Mouse (Mus musculus) heart, adult 11 months (tissue): ENCODE data around the gene Fcer1a.
"Not testable (repeated sequence)": the region's sequence is repeated elsewhere in the genome, so short reads cannot be mapped to it uniquely, and the experiment has no call there.

Source experiments
- DNase-seq: peaks from one replicate; pipeline ENCODE4 v3.0.0; 2022

The Fcer1a gene

DNA sequence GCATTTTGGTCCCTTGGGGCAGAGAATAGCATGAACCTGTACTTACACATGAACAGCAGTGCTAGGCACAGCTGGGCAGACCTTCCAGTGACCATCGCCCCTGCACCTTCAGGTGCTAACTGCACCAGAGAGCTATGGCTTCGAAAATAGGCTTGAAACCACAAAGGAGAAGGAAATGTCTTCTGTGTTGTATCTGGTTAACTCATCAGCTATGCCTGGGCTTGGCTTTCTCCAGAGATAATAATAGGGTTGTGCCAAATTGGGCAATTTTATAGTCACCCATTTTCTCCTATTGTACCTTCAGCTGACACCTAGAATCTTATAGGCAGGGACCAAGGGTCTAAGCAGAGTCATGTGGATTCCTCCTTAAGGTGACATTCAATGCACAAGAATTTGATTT, at the start of gene Fcer1a:
Gene Fcer1a (minus strand): TSS at position 134 of the 400 bp plus-strand sequence.
- no peak for DNase-seq

DNA sequence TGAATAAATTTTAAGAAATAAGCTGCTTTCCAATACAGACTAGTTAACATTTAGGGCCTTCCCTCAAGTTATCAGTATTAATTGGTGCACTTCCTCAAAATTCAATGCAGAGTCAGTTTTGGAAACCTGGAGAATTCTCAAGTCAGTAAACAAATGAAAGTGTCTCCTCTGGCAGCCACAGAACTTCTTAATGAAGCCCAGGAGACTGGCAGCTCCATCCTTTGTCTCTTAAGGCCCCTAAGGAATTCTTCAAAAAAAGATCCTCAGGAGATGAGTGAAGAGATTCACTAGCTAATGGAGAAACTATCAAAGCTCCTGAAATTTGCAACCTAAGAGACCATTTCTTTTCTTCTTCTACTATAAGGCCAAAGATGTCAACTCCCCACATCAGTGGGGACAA, 38.7 kb upstream of the Fcer1a start, which contains the start of gene Olfr418:
Gene Olfr418 (plus strand): TSS at position 301 of the 400 bp plus-strand sequence.
- no peak for DNase-seq

GRCm38 (mm10) chr1:173249888-173250287, 22.9 kb upstream of the Fcer1a start:
- no peak for DNase-seq

GRCm38 (mm10) chr1:173237004-173237403, 10.0 kb upstream of the Fcer1a start:
- not testable (repeated sequence) for DNase-seq

DNA sequence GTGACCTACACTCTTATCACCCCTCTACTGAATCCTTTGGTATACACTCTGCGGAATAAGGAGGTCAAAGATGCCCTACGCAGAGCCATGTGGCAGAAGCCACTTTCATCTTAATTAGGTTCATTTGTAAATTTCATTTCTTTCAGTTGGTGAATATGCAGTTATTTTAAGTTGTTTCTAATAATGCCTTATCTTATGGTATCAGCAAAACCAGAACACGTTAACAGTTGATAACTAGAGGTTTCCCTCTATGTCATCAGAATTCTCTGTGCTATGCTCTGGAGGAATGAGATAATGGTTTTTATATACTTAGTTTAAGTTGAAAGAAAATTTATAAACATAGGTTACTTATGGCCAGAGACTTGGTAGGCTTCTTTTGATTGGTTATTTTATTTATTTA, 10.5 kb downstream of the Fcer1a start:
- DNase-seq, result no peak

DNA sequence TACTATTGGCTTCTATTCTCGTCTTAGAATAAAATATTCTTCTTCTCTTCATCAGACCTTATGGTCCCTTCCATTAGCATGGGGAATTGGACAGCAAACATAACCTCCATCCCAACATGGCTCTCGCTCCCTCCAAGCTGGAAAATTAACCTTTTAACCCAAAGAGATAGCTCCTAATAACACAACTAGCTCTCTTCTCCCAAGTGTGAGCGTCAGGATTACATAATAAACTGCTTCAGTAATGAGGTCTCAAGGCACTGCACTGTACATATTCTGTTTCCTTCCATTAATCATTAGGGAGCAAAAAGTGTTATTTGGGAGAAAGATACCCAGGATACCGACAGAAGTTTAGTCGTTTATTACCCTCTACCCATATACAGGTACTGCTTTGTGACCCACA, 14.9 kb downstream of the Fcer1a start, which contains the start of gene Olfr1404:
Gene Olfr1404 (plus strand): TSS at position 301 of the 400 bp plus-strand sequence.
- DNase-seq, result no peak

- DNase-seq, result no peak
Observed at GRCm38 (mm10) chr1:173197508-173197907, 29.5 kb downstream of the Fcer1a start, which contains the start of gene Olfr218. Gene Olfr218 (plus strand): TSS chr1:173197808.

DNA sequence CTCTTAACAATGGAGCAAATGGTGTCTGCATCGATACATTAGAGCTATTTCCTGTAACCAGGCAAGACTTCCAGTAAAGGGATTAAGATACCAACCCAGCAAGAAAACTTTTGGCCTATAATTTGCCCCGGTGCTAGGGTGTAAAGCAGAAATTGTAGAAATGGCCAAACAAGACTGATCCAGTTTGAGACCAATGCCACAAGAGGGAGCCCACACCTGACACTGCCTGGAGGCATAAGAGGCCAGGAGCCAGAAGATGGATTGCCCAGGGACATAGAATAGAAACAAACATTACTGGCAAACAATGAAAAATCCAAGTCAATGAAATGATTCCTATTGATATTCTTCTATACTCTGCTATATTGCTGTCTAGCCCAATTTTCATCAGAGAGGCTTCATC, 30.7 kb downstream of the Fcer1a start:
- no peak for DNase-seq

DNA sequence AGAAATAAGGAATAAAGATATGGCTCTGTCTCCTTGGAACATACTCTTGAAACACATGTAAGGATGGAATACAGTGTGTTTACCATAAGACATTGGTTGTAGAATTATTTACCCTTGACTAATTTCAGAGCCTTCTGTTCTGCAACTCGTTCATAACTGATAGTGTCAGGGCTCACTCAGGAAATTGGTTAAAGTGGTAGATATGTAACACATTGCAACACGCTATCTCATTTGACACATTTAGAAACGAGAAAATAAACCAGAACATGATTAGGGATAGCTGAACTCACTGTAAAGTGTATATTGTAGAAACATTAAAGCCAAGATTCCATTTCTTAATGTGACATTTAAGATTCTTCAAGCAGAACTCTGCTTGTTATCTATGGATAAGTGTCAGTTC, 35.0 kb downstream of the Fcer1a start:
- DNase-seq, result no peak

DNA sequence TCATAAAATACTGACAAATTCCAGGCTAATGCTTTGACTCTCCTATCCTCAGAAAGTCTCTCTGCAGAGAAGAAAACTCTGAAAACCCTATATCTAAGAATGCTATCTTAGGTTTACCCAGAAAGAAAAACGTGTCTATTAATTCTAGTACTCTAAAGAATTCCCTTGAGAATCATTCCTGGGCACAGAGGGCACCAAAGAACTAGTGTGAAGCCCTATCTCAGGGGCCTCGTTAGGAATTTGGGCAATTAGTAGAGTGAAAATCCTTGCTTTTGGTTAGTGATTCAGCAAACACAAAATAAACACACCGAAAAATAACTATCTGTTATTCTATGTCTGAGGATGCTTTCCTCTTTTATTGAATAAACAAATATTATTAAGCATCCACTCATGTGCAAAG, 36.5 kb downstream of the Fcer1a start, which contains the start of gene Olfr1406:
Gene Olfr1406 (minus strand): TSS at position 101 of the 400 bp plus-strand sequence.
- DNase-seq, result peak; percentile 15

- DNase-seq, result no peak
Observed at GRCm38 (mm10) chr1:173174154-173174842, 52.7 kb downstream of the Fcer1a start.
